Comparison of ENCODE assay signal across 26 mouse cellular contexts in the genomic region with DNA sequence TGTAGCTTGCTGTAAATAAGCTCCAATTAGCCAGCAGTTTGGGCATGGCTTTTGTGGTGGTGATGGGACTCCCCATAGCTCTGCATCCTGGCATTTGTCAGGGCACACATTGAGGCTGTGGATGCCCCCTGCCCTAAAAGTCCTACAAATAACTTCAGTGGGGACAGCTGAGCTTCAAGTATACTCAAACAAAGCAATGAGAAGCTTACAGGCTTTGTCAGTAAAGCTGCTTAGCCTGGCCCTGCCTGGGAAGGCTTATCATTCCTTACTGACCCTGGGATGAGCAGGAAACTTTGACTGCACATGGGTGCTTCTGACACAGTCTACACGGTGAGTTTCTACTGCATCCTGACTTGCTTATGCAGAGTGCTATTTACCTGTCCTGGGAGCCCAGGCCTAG.
"Had no signal": no experiment of that assay in that cellular context is flagged by ENCODE, and none has a peak within 500 bp of the region (broad histone marks: within the 10 kb centered on the region; RNA-seq: fewer than 3 reads in every experiment).

No protein-coding gene starts in this region.

- H3K36me3 ChIP-seq: heart, embryonic 10.5 days; heart, embryonic 12.5 days; hindbrain, embryonic 10.5 days; hindbrain, embryonic 12.5 days; intestine, embryonic 15.5 days; limb, embryonic 12.5 days had no signal

- H3K27me3 ChIP-seq: heart, embryonic 12.5 days; hindbrain, embryonic 12.5 days; intestine, embryonic 15.5 days; limb, embryonic 12.5 days had no signal

- ATAC-seq: forebrain, postnatal 0 days; hindbrain, embryonic 16.5 days; inflammation-experienced regulatory T-cells, adult 6 months; intestine, embryonic 15.5 days; intestine, postnatal 0 days had no signal

- H3K27ac ChIP-seq: gastrocnemius, adult 2 months; heart, embryonic 10.5 days; hindbrain, embryonic 10.5 days; hindbrain, embryonic 12.5 days; hindbrain, embryonic 14.5 days; intestine, embryonic 15.5 days; layer of hippocampus, adult 2 months; limb, embryonic 12.5 days had no signal

- H3K4me2 ChIP-seq: heart, embryonic 12.5 days; hindbrain, embryonic 12.5 days; hindbrain, embryonic 14.5 days; intestine, embryonic 15.5 days; limb, embryonic 12.5 days had no signal

- H3K4me1 ChIP-seq: heart, embryonic 10.5 days; intestine, embryonic 15.5 days had no signal

- H3K9me3 ChIP-seq: heart, embryonic 10.5 days; heart, embryonic 12.5 days; hindbrain, embryonic 10.5 days; hindbrain, embryonic 12.5 days; intestine, embryonic 15.5 days; limb, embryonic 12.5 days had no signal

- H3K9ac ChIP-seq: forebrain, postnatal 0 days; heart, embryonic 12.5 days; hindbrain, embryonic 12.5 days; hindbrain, embryonic 14.5 days; intestine, embryonic 15.5 days; limb, embryonic 12.5 days had no signal

- H3K4me3 ChIP-seq: gastrocnemius, adult 2 months; heart, embryonic 10.5 days; heart, embryonic 12.5 days; hindbrain, embryonic 10.5 days; hindbrain, embryonic 12.5 days; intestine, embryonic 15.5 days; layer of hippocampus, adult 2 months; limb, embryonic 12.5 days had no signal

- DNase-seq: forebrain, postnatal 0 days; gastrocnemius, adult 2 months; gastrocnemius, postnatal 10 days; gastrocnemius, postnatal 25 days; heart, adult 18-20 months; heart, postnatal 10 days; heart, postnatal 4 days; kidney, adult 18-20 months; kidney, adult 8-10 months; kidney, postnatal 10 days; kidney, postnatal 25 days; kidney, postnatal 4 days; layer of hippocampus, adult 9-11 months; layer of hippocampus, postnatal 36 days; left cerebral cortex, postnatal 4 days had no signal
